Mouse (Mus musculus) gastrocnemius, postnatal 4 days (tissue): ENCODE data around the gene Fbxl17. TPM values are rescaled to one million over a fixed set of nuclear protein-coding genes. Genes with fewer than 3 reads are reported as not detected.

Experiments used
- DNase-seq, 2 experiments: peaks; one replicate each; pipeline ENCODE4 v3.0.0; 2021 to 2022; ENCODE audit warnings: low spot score in 2 of 2, mixed read lengths in 2 of 2
- total RNA-seq, 2 experiments: library from RNA; stranded (reverse); gene quantifications; 2 replicates each; pipeline ENCODE4 v1.2.3; 2021

Gene Fbxl17
- total RNA-seq, 2 experiments from 2014 or later = 31.3 to 36.7 TPM

GRCm38 (mm10) chr17:63114399-63115085 is 385.3 kb downstream of the Fbxl17 start:
- no peak for DNase-seq

- DNase-seq = no peak
These were observed 387.0 kb downstream of the Fbxl17 start for GRCm38 (mm10) chr17:63112826-63113225.

- DNase-seq = no peak
These were observed 388.8 kb downstream of the Fbxl17 start for GRCm38 (mm10) chr17:63110994-63111393.

- no peak for DNase-seq
These were observed 389.5 kb downstream of the Fbxl17 start for GRCm38 (mm10) chr17:63110211-63110755.

DNA sequence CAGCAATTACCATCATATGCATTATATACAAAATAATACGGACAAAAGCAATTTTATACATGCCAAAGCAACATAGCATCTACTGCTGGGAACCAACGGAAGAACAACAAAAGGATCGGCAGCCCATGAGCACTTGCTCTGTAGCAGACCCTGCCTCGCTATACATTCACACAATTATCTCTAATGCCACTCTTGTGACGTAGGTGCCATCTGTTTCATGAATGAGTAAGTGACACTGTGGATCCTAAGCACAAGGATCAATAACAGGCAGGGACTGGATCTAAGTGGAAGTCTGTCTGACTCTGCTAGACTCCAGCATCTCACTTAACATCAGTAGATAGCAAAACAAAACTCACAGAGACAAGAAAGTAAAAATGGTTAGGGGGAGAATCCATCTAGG is 391.8 kb downstream of the Fbxl17 start:
- no peak for DNase-seq

DNA sequence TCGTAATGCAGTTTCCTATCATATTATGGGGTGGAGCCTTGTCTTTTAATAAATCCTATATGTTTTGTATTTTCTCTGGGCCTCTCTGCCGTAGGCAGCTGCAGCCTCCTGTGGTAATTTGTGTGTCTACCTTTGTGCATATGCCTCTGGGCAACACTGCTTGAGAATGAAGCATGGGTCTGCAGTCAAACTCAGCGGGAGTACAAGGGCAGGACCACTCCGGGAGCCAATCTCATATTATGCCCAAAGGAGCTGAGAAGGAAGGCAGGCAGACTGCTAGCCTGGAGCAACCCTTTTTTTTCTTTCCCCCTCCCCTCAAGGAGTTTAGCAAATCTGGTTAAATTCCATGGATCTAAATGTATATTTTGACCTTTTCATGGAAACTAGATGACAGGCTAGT is 392.3 kb downstream of the Fbxl17 start:
- no peak for DNase-seq

- DNase-seq = no peak
These were observed 404.3 kb downstream of the Fbxl17 start for GRCm38 (mm10) chr17:63095553-63095952.

DNA sequence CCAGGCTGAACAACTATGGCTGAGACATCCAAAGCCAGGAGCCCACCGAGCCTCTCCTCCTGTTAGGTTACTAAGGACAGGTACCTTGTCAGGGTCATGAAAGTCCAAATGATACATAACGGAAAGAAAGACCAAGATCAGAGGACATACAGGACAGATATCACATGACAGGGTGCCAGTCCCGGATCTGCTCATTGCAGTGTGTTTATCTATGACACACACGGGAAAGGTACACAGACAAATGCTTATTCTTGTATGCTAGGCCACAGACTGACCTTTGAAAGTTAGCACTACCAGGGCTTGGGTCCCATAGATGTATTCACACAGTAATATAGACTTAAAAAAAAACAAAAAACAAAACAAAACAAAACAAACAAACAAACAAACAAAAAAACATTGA is 404.8 kb downstream of the Fbxl17 start:
- DNase-seq = no peak

- DNase-seq = no peak
These were observed 406.6 kb downstream of the Fbxl17 start for GRCm38 (mm10) chr17:63093184-63093583.

DNA sequence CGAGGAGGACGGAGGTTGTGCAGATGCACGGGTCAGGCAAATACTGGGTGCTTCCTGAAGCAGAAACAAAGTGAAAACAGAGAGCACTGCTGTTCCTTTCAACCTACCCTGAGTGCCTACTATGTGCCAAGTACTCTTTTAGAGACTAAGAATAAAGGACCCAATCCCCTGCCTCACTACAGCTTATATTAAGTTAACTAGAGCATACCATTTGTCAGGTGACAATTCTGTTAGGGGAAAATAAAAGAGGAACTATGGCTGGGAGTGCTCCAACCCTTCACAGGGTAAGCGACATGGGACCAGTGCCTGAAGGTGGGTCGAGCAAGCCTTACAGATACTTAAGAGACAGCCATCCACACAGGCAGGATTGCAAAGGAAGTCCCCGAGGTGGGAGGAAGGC is 407.0 kb downstream of the Fbxl17 start:
- DNase-seq = no peak

DNA sequence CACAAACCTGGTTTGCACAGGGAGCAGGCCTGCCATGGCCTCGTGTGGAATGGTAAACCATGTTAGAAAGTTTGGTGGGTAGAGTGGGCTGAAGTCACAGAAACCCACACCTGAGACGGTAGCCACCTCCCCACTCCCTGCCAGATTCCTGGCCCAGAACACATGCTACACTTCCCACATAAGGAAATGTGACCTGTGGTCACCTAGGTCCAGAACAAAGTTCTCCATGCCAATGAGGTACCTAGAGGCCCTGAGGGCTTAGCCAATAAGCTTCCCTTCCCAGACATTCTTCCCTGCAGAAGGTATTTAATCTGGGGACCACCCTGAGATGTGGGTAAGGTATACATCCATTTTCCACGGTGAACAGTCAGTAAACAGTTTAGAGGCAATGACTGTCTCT is 409.7 kb downstream of the Fbxl17 start:
- DNase-seq = no peak

GRCm38 (mm10) chr17:63087265-63087664 is 412.6 kb downstream of the Fbxl17 start:
- DNase-seq = no peak

DNA sequence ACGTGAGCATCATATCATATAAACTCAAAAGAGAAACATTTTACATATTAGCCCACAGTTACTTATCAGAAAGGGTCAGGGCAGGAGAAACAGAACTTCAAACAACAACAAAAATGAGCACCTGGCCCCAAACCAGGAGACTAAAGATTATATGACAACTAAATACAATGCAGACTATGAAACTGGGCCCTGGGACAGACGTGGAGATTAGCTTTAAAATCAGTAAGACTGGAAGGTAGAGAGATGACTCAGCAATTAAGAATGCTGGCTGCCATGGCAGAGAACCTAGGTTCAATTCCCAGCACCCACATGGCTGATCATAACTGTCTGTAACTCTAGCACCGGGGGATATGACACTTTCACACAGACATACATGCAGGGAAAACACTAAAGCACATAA is 413.3 kb downstream of the Fbxl17 start:
- no peak for DNase-seq

GRCm38 (mm10) chr17:63085227-63085626 is 414.6 kb downstream of the Fbxl17 start:
- no peak for DNase-seq

GRCm38 (mm10) chr17:63079087-63079486 is 420.7 kb downstream of the Fbxl17 start:
- DNase-seq = no peak

- DNase-seq = no peak
These were observed 422.3 kb downstream of the Fbxl17 start for GRCm38 (mm10) chr17:63077509-63077908.

DNA sequence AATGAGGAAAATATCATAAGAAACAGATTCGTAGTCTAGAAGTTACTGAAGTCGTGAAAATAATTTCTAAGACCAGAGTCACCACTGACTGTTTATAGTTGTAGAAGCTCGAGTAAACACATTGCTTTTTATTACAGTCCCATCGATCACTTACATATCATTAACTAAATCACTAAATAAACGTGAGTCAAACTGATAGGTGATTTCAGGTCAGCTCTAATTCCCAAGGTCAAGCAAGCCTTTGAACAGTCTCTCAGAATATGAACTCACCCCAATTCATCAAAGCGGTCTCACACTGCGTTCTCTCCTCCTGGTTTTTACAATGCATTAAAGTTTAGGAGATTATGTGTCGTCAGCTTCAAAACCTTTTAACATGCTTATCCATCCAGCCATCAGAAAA is 423.2 kb downstream of the Fbxl17 start:
- DNase-seq = no peak

- no peak for DNase-seq
These were observed 423.8 kb downstream of the Fbxl17 start for GRCm38 (mm10) chr17:63076037-63076426.

- DNase-seq = no peak
These were observed 424.5 kb downstream of the Fbxl17 start for GRCm38 (mm10) chr17:63075091-63076036.

DNA sequence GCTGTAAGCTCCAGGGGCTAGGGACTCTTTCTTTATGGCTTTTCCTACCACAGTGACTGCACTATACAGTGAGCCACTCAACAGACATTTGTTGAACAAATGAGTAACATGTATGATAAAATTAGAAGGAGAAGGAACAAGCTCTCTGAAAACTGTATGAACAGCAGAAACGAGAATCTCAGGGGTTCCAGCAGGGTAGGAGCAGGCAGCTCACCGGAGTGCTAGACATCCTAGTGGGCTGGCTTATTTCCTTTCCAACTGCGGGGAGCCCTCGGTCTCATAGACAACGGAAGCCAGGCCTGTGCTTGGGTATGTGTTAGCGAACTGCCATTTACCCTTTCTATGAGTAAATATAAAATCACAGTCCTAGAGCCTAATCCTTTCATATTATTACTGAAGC is 426.5 kb downstream of the Fbxl17 start:
- DNase-seq = no peak

DNA sequence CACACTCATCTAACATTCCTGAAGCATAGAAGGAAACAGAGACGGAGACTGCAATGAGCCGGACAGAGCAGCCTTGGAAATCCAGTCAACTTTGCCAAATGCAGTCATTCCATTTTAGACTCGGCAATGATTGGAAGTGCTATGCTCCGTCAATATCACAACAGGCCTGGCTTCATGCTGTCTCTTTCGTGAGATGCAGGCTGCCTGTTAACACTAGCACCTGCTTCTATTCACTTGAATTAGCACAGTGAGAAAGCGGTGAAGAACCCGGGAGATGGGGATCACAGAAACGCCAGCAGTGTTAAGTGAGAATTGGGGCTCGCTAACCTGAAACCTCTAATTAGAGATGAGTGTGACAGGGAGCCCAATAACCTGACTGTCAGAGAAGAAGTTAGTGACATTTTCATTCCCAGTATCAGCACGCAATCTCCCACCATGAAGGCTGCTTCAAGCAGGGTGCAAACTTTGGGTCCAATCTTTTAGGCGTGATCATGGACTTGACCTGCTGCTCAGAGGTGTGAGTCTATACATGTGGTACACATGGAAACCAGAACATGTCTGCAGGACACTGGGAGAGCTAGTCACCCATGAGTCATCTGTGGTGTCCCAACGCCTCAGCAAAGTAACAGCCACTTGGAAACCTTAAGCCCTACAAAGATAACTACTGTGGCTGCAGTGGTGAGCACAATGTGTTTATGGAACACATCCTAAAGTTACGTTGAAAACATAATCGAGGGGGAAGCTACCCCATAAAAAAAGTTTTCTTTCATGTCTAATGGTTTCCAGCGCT is 428.5 kb downstream of the Fbxl17 start:
- DNase-seq = no peak
